Mouse (Mus musculus): ENCODE results near the gene Mrpl28. TPM values are rescaled to one million over a fixed set of nuclear protein-coding genes. Genes with fewer than 3 reads are reported as not detected.

Gene Mrpl28
- total and polyA plus RNA-seq, 3 experiments: 90.5 to 161 (median 148) TPM

DNA sequence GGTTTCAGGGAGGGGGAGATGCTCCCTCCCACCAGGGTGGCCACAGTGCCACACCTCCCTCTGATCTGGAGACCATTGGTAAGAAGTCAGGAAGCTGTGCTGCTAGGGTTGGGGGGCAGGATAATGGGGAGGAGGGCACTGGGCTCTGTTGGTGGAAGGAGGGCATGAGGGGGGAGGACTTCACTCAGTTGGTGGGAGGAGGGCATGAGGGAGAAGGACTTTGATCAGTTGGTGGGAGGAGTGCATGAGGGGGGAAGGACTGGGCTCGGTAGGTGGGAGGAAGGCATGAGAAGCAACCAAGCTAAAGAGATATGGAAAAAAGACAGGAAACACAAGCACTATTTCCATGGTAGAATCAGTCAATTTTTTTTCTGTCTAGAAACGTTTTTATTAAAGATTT lies 42.4 kb upstream of the Mrpl28 start:
- peaks cover 2 to 25% of the 10 kb centered on the region in 2 experiments for H3K36me3 ChIP-seq (replicated peaks in 1 of 2; ENCODE audit: control insufficient read depth in 1 of 2, insufficient read depth in 1 of 2, low read length in 1 of 2)
- no peak overlapping the region for H3K4me2 ChIP-seq (ENCODE audit: insufficient read depth, low read depth, poor library complexity, severe bottlenecking)
- no peak overlapping the region for H3K27ac ChIP-seq (ENCODE audit: insufficient read depth, low read depth)
- no peaks in the 10 kb centered on the region for H3K79me2 ChIP-seq (replicated peaks; ENCODE audit: control insufficient read depth, extremely low read depth, insufficient read depth, poor library complexity, severe bottlenecking)
- no peak overlapping the region for H3K4me3 ChIP-seq (replicated peaks in 1 of 3; ENCODE audit: low read depth in 2 of 3, low read length in 2 of 3, poor library complexity in 1 of 3)
- no peaks in the 10 kb centered on the region for H3K4me1 ChIP-seq (ENCODE audit: control insufficient read depth in 1 of 2, insufficient read depth in 2 of 2)
- in situ Hi-C loops (cut with MboI; ENCODE audit: low pct_ligation_motif_present, low pct_unique_long_range_greater_than_20kb, low sequenced_read_pairs): no loop called here
- H3K27me3 ChIP-seq (replicated peaks): no peaks in the 10 kb centered on the region
- H3K9ac ChIP-seq (ENCODE audit: insufficient read depth, low read depth): no peak overlapping the region
- TF ChIP-seq MAFK (IDR thresholded peaks at IDR 0.05; ENCODE audit: insufficient replicate concordance, low read length) (no peak), MAZ (IDR thresholded peaks at IDR 0.05; ENCODE audit: low read depth, low read length) (no peak), BHLHE40 (IDR thresholded peaks at IDR 0.05; ENCODE audit: low read depth, low read length) (no peak), PAX5 (IDR thresholded peaks at IDR 0.05; ENCODE audit: low read length) (no peak), MAX (IDR thresholded peaks at IDR 0.05; ENCODE audit: low read length) (no peak), ELF1 (IDR thresholded peaks at IDR 0.05; ENCODE audit: low read depth, low read length) (no peak), NELFE (IDR thresholded peaks at IDR 0.05; ENCODE audit: low read depth, low read length) (no peak), KAT2A (IDR thresholded peaks at IDR 0.05; ENCODE audit: insufficient replicate concordance, low read length) (no peak), JUND (conservative IDR thresholded peaks at IDR 0.05; ENCODE audit: low read depth, low read length) (no peak), TBP (conservative IDR thresholded peaks at IDR 0.05; ENCODE audit: low read depth, low read length) (no peak), TCF12 (IDR thresholded peaks at IDR 0.05; ENCODE audit: low read depth, low read length) (no peak), POLR2AphosphoS2 (IDR thresholded peaks at IDR 0.05; ENCODE audit: low read depth, low read length) (no peak), ETS1 (conservative IDR thresholded peaks at IDR 0.05; ENCODE audit: low read depth, low read length) (no peak), E2F4 (IDR thresholded peaks at IDR 0.05; ENCODE audit: insufficient replicate concordance, low read depth, low read length) (no peak), EP300 (IDR thresholded peaks at IDR 0.05; ENCODE audit: low read length) (no peak), ZMIZ1 (IDR thresholded peaks at IDR 0.05; ENCODE audit: low read depth, low read length) (no peak), CHD2 (IDR thresholded peaks at IDR 0.05; ENCODE audit: low read length) (no peak)
- DNase-seq (ENCODE audit: extremely low read depth): no peak
- no peaks in the 10 kb centered on the region for H3K9me3 ChIP-seq (replicated peaks; ENCODE audit: low read length)
- dilution Hi-C loops (cut with MboI; ENCODE audit: extremely low pct_ligation_motif_present, extremely low pct_unique_long_range_greater_than_20kb, low sequenced_read_pairs): no loop called here

GRCm38 (mm10) chr17:26087059-26087564 lies 36.2 kb upstream of the Mrpl28 start:
- no peak overlapping the region for H3K4me3 ChIP-seq (replicated peaks in 1 of 3; ENCODE audit: low read depth in 2 of 3, low read length in 2 of 3, poor library complexity in 1 of 3)
- peaks cover 0 to 7% of the 10 kb centered on the region in 2 experiments; a peak in 1 of 4 replicates for H3K4me1 ChIP-seq (ENCODE audit: control insufficient read depth in 1 of 2, insufficient read depth in 2 of 2)
- peaks cover 4% of the 10 kb centered on the region for H3K9me3 ChIP-seq (replicated peaks; ENCODE audit: low read length)
- H3K9ac ChIP-seq (ENCODE audit: insufficient read depth, low read depth): no peak overlapping the region
- H3K27ac ChIP-seq (ENCODE audit: insufficient read depth, low read depth): no peak overlapping the region
- no peaks in the 10 kb centered on the region for H3K79me2 ChIP-seq (replicated peaks; ENCODE audit: control insufficient read depth, extremely low read depth, insufficient read depth, poor library complexity, severe bottlenecking)
- in situ Hi-C loops (cut with MboI; ENCODE audit: low pct_ligation_motif_present, low pct_unique_long_range_greater_than_20kb, low sequenced_read_pairs) (no loop called here), dilution Hi-C loops (cut with MboI; ENCODE audit: extremely low pct_ligation_motif_present, extremely low pct_unique_long_range_greater_than_20kb, low sequenced_read_pairs) (no loop called here)
- no peak for DNase-seq (ENCODE audit: extremely low read depth)
- no peak overlapping the region for H3K4me2 ChIP-seq (ENCODE audit: insufficient read depth, low read depth, poor library complexity, severe bottlenecking)
- TF ChIP-seq NRF1 (IDR thresholded peaks at IDR 0.05; ENCODE audit: low read depth, low read length) (no peak), MAZ (IDR thresholded peaks at IDR 0.05; ENCODE audit: low read depth, low read length) (no peak), PAX5 (IDR thresholded peaks at IDR 0.05; ENCODE audit: low read length) (no peak), HCFC1 (IDR thresholded peaks at IDR 0.05; ENCODE audit: low read depth, low read length) (no peak), ELF1 (IDR thresholded peaks at IDR 0.05; ENCODE audit: low read depth, low read length) (no peak), CHD2 (IDR thresholded peaks at IDR 0.05; ENCODE audit: low read length) (no peak), MAFK (IDR thresholded peaks at IDR 0.05; ENCODE audit: insufficient replicate concordance, low read length) (no peak), RAD21 (IDR thresholded peaks at IDR 0.05; ENCODE audit: low read depth, low read length) (no peak), SMC3 (IDR thresholded peaks at IDR 0.05; ENCODE audit: low read depth, low read length) (no peak), E2F4 (IDR thresholded peaks at IDR 0.05; ENCODE audit: insufficient replicate concordance, low read depth, low read length) (no peak), ZKSCAN1 (IDR thresholded peaks at IDR 0.05; ENCODE audit: borderline replicate concordance, low read depth, low read length) (no peak)
- peaks cover 2 to 26% of the 10 kb centered on the region in 2 experiments for H3K36me3 ChIP-seq (replicated peaks in 1 of 2; ENCODE audit: control insufficient read depth in 1 of 2, insufficient read depth in 1 of 2, low read length in 1 of 2)
- H3K27me3 ChIP-seq (replicated peaks): no peaks in the 10 kb centered on the region
